Mouse (Mus musculus) embryonic facial prominence, embryonic 15.5 days (tissue): ENCODE results near the gene Flt3l. TPM values are rescaled to one million over a fixed set of nuclear protein-coding genes. Genes with fewer than 3 reads are reported as not detected.

Source experiments
- ATAC-seq: fragments of 200-750 bp; cut with Nextera tagmentation; 2 replicates; pipeline ENCODE4 v1.8.0; 2017; ENCODE audit warnings: low read depth, moderate TSS enrichment; ENCODE audit not compliant: insufficient number of reproducible peaks, low FRiP score, low TSS enrichment
- H3K27ac ChIP-seq: fragments of 300-500 bp; sonication (generic); replicated peaks from 2 replicates; pipeline ENCODE4 v1.5.1; 2015; ENCODE audit warnings: mild to moderate bottlenecking, inconsistent platforms
- H3K27me3 ChIP-seq: fragments of 300-500 bp; sonication (generic); 2 replicates; pipeline ENCODE4 v1.6.1; 2015; ENCODE audit warnings: inconsistent platforms
- H3K36me3 ChIP-seq: fragments of 300-500 bp; sonication (generic); 2 replicates; pipeline ENCODE4 v1.6.1; 2015; ENCODE audit warnings: mild to moderate bottlenecking, inconsistent platforms
- H3K4me1 ChIP-seq: fragments of 300-500 bp; sonication (generic); 2 replicates; pipeline ENCODE4 v1.6.1; 2015; ENCODE audit warnings: inconsistent platforms
- H3K4me2 ChIP-seq: fragments of 300-500 bp; sonication (generic); replicated peaks from 2 replicates; pipeline ENCODE4 v1.6.1; 2015; ENCODE audit warnings: mild to moderate bottlenecking, inconsistent platforms
- H3K4me3 ChIP-seq: fragments of 300-500 bp; sonication (generic); replicated peaks from 2 replicates; pipeline ENCODE4 v1.5.1; 2015; ENCODE audit warnings: mild to moderate bottlenecking, inconsistent platforms
- H3K9ac ChIP-seq: fragments of 300-500 bp; sonication (generic); 2 replicates; pipeline ENCODE4 v1.6.1; 2015; ENCODE audit warnings: inconsistent platforms
- H3K9me3 ChIP-seq: fragments of 300-500 bp; sonication (generic); replicated peaks from 2 replicates; pipeline ENCODE4 v1.6.1; 2016; ENCODE audit warnings: inconsistent platforms
- WGBS: fragments of 180-500 bp; shearing (Covaris S2); methylation state at CpG from one replicate; pipeline ENCODE4 v1.1.7; 2015; 5-methylcytosine and 5-hydroxymethylcytosine counted together
- microRNA counts: library from miRNA; unstranded; fragments of <30 nt; microRNA quantifications from one replicate; lab custom pipeline; 2016
- microRNA-seq: library from miRNA; unstranded; fragments of <30 nt; microRNA quantifications from one replicate; pipeline ENCODE4, GENCODE M21; 2016; ENCODE audit warnings: borderline number of aligned reads
- polyA plus RNA-seq: library from polyadenylated mRNA; unstranded; fragments of >200 nt; fragmentation: Nextera tagmentation; extraction: Ambion mirVana; gene quantifications from 2 replicates; pipeline ENCODE4 v1.2.1, GENCODE M21; 2015

Flt3l gene
- polyA plus RNA-seq, 1 experiment from 2014 or later: 2.6 TPM

DNA sequence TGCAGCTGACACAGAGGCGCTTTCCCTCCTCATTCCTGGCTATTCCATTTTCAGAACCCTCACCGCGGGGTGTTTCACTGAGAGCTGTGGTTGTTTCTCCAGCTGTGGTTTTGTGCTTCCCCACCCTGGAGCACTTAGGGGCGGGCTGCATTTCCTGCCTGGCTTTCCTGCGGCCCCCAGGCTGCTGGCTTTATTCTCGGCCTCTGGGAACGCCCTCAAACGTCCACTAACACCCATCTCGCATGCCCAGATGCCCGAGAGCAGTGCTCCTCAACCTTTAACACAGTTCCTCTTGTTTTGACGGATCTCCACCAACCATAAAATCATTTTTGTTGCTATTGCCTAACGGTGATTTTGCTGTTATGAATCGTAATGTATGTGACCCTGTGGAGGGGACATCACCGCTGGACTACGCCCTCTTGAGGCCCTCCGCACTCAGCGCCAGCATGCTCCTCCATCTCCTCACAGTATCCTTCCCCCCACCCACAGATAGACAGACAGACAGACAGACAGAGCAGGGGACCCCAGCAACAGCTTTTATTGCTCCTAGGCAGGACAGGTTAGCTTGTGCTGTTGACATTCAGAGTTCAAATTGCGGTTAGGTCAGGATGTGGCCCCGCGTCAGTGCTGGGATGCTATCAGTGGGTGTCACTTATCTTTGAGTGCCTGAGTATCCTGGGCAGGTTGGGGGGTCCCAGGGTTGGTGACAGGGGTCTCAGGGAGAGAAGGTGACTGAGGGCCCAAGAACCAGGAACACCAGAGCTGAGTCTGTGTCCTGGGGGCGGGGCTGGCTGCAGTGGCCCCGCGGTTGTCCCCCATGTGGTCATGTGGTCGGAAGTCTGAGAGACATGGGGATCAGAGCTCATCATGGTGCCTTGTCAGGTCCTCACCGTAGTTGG, 53.6 kb downstream of the Flt3l start:
- Histone ChIP-seq H3K9ac (no peak overlapping the region), H3K4me2 (peak overlapping the region; percentile 8; the same call in 1 of the 2 replicates)

GRCm38 (mm10) chr7:45081016-45081415, 55.2 kb downstream of the Flt3l start:
- Histone ChIP-seq H3K9me3 (no peaks in the 10 kb centered on the region), H3K36me3 (peaks cover 63% of the 10 kb centered on the region), H3K27ac (0 out of 2 replicates have a peak overlapping the region, but pooled peaks have one; percentile 28), H3K4me3 (no peak overlapping the region), H3K4me2 (no peak overlapping the region), H3K4me1 (peaks cover 25% of the 10 kb centered on the region), H3K9ac (no peak overlapping the region), H3K27me3 (no peaks in the 10 kb centered on the region)
- ATAC-seq: no peak
- WGBS: 48% methylated on average over 5 of the region's 5 CpGs

More for the DNA sequence above, 53.6 kb downstream of the Flt3l start:
- peaks cover 25% of the 10 kb centered on the region for H3K4me1 ChIP-seq
- H3K27me3 ChIP-seq: no peaks in the 10 kb centered on the region
- peaks cover 63% of the 10 kb centered on the region for H3K36me3 ChIP-seq
- no peak overlapping the region for H3K4me3 ChIP-seq
- 61% methylated on average over 25 of the region's 25 CpGs for WGBS
- H3K9me3 ChIP-seq: no peaks in the 10 kb centered on the region
- ATAC-seq: peak; percentile 44; the same call in 1 of the 2 replicates
- peak overlapping the region; percentile 77 for H3K27ac ChIP-seq

DNA sequence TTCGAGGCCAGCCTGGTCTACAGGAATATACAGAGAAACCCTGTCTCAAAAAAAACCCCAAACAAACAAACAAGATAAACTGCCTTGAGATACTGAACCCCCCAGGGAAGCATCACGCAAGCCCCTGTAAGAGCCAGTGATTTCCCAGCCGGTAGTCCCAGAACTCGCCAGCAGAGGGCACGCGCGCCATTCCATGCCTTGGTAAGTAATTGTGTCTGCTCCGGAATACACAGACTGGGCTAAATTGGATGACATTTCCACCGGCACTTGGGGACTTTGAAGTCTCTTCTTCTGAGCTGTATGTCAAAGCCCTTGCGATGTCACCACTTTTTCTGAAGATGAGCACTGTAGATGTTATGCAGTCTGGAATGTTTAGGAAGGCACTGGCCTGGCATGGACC, 56.4 kb downstream of the Flt3l start:
- H3K4me3 ChIP-seq: no peak overlapping the region
- no peak overlapping the region for H3K9ac ChIP-seq
- H3K27ac ChIP-seq: no peak overlapping the region
- H3K4me1 ChIP-seq: peaks cover 25% of the 10 kb centered on the region
- WGBS: 0% methylated on average over 10 of the region's 10 CpGs
- no peaks in the 10 kb centered on the region for H3K27me3 ChIP-seq
- H3K4me2 ChIP-seq: no peak overlapping the region
- peaks cover 62% of the 10 kb centered on the region for H3K36me3 ChIP-seq
- H3K9me3 ChIP-seq: no peaks in the 10 kb centered on the region
- ATAC-seq: 0 out of 2 replicates have a peak, but pooled peaks have one; percentile 8

MicroRNAs encoded within 50 kb of the gene (microRNA counts, 519-probe panel; counts per million panel counts)
- microRNA mmu-miR-150 (lab: Ali Mortazavi, UCI): 2,235 counts per million, percentile 50 among the panel's probes with 10 or more counts

Small RNA genes within 50 kb of the gene (microRNA-seq; reads per million reads assigned to microRNA genes)
- gene Mir150: 16.2 reads per million, percentile 33 among the genes with 10 or more reads in this experiment
- 10.7 reads per million, percentile 30 among the genes with 10 or more reads in this experiment for gene Mir5121
- not detected for gene Mir7055

Other genes starting within 250 kb of the Flt3l start
- 110 and 122 TPM in 2 replicates for gene Med25, start 243.7 kb downstream of the Flt3l start, polyA plus RNA-seq
- gene Fuz, start 240.4 kb downstream of the Flt3l start, polyA plus RNA-seq: 29.4 and 30.1 TPM in 2 replicates
- gene Ap2a1, start 206.9 kb downstream of the Flt3l start, polyA plus RNA-seq: 73.0 and 76.2 TPM in 2 replicates
- 0.23 TPM in 1 of 2 replicates, not detected in the other for gene Tsks, start 193.2 kb downstream of the Flt3l start, polyA plus RNA-seq
- 30.0 and 35.8 TPM in 2 replicates for gene Cpt1c, start 161.6 kb downstream of the Flt3l start, polyA plus RNA-seq
- 455 and 479 TPM in 2 replicates for gene Prmt1, start 149.9 kb downstream of the Flt3l start, polyA plus RNA-seq
- gene Irf3, start 138.8 kb downstream of the Flt3l start, polyA plus RNA-seq: 109 and 110 TPM in 2 replicates
- gene Bcl2l12, start 137.7 kb downstream of the Flt3l start, polyA plus RNA-seq: 59.1 and 67.7 TPM in 2 replicates
- 40.7 and 41.9 TPM in 2 replicates for gene Scaf1, start 120.1 kb downstream of the Flt3l start, polyA plus RNA-seq
- 41.3 and 47.6 TPM in 2 replicates for gene Rras, start 118.5 kb downstream of the Flt3l start, polyA plus RNA-seq
- 11.9 and 12.1 TPM in 2 replicates for gene Prr12, start 83.6 kb downstream of the Flt3l start, polyA plus RNA-seq
- gene Nosip, start 74.0 kb downstream of the Flt3l start, polyA plus RNA-seq: 68.5 and 73.6 TPM in 2 replicates
- gene Prrg2, start 73.8 kb downstream of the Flt3l start, polyA plus RNA-seq: 26.0 and 26.9 TPM in 2 replicates
- gene Rcn3, start 44.2 kb downstream of the Flt3l start, polyA plus RNA-seq: 520 and 531 TPM in 2 replicates
- 126 and 135 TPM in 2 replicates for gene Fcgrt, start 32.6 kb downstream of the Flt3l start, polyA plus RNA-seq
- 1,509 and 1,523 TPM in 2 replicates for gene Rps11, start 12.0 kb downstream of the Flt3l start, polyA plus RNA-seq
- 1,369 and 1,440 TPM in 2 replicates for gene Rpl13a, start 7.7 kb downstream of the Flt3l start, polyA plus RNA-seq
- gene Gm45713, start 201 bp downstream of the Flt3l start, polyA plus RNA-seq: 0.12 and 0.37 TPM in 2 replicates
- gene Pih1d1, start 17.9 kb upstream of the Flt3l start, polyA plus RNA-seq: 81.2 and 87.5 TPM in 2 replicates
- gene Aldh16a1, start 18.2 kb upstream of the Flt3l start, polyA plus RNA-seq: 43.7 and 47.1 TPM in 2 replicates
- gene Slc17a7, start 27.5 kb upstream of the Flt3l start, polyA plus RNA-seq: 0.33 and 0.39 TPM in 2 replicates
- 5.5 and 13.4 TPM in 2 replicates for gene Gfy, start 43.1 kb upstream of the Flt3l start, polyA plus RNA-seq
- gene Pth2, start 44.6 kb upstream of the Flt3l start, polyA plus RNA-seq: not detected in 2 replicates
- gene Ccdc155, start 68.5 kb upstream of the Flt3l start, polyA plus RNA-seq: 1.00 and 1.1 TPM in 2 replicates
- gene Dkkl1, start 75.7 kb upstream of the Flt3l start, polyA plus RNA-seq: 30.7 and 38.5 TPM in 2 replicates
- 141 and 148 TPM in 2 replicates for gene Tead2, start 79.3 kb upstream of the Flt3l start, polyA plus RNA-seq
- 4.8 and 4.9 TPM in 2 replicates for gene Cd37, start 102.7 kb upstream of the Flt3l start, polyA plus RNA-seq
- 0.13 and 0.27 TPM in 2 replicates for gene Slc6a16, start 104.7 kb upstream of the Flt3l start, polyA plus RNA-seq
- gene Slc6a21, start 141.1 kb upstream of the Flt3l start, polyA plus RNA-seq: not detected in 2 replicates
- gene Trpm4, start 197.3 kb upstream of the Flt3l start, polyA plus RNA-seq: 21.9 and 23.9 TPM in 2 replicates
- 8.7 and 10.6 TPM in 2 replicates for gene Hrc, start 198.9 kb upstream of the Flt3l start, polyA plus RNA-seq
- 8.5 and 10.1 TPM in 2 replicates for gene Ppfia3, start 230.6 kb upstream of the Flt3l start, polyA plus RNA-seq
- gene Lin7b, start 234.2 kb upstream of the Flt3l start, polyA plus RNA-seq: 3.8 and 4.0 TPM in 2 replicates